Mouse (Mus musculus) kidney, postnatal 14 days (tissue): Measurements from ENCODE around the gene Naaladl2.

ENCODE experiments used
- DNase-seq: peaks from one replicate; pipeline ENCODE4 v3.0.0; 2022; ENCODE audit warnings: mixed read lengths

Gene Naaladl2

GRCm38 (mm10) chr3:23928097-23928496, 1216.0 kb downstream of the Naaladl2 start:
- no peak for DNase-seq

GRCm38 (mm10) chr3:23907682-23908081, 1236.4 kb downstream of the Naaladl2 start:
- no peak for DNase-seq

DNA sequence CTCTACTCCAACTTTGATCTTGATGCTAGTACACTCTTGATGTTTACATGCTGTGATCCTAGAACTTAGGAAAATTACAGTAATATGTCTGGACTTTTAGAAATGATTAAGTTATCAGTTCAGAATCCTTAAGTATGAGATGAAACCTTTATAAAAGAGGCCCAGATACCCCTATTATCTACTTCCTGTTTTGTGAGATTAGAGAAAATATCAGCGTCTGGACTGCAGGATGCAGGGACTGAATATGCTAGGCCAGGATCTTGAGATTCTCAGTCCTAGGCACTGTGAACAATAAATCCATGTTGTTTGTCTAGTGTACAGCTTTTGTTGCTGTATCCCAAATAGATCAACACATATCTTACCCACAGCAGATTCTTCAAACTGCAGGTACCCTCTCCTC, 1278.4 kb downstream of the Naaladl2 start:
- DNase-seq, result no peak

GRCm38 (mm10) chr3:23857275-23857674, 1286.8 kb downstream of the Naaladl2 start:
- DNase-seq, result no peak

- DNase-seq, result peak; percentile 47
These were observed 1326.5 kb downstream of the Naaladl2 start for GRCm38 (mm10) chr3:23817585-23817984.

DNA sequence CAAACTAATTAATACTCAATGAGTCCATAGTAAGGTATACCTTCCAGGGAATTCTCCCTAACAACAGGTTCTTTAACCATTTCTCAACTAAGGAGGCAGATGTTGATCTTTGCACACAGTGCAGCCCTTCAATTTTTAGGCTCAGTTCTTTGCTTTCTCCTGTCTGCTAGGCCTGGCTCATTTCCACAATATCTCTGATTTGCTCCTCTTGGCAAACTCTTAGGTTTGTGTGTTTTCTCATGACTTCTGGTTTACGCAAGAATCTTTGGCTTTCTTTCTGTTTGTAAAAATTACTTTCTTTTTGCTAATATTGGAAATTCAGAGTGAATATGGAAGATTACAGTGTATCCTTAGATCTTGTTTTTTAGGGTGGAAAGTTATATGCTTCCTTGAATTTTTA, 1385.3 kb downstream of the Naaladl2 start:
- DNase-seq, result no peak
